Mouse (Mus musculus) adrenal gland, adult 8-10 months (tissue): ENCODE results near the gene Qser1. TPM values are rescaled to one million over a fixed set of nuclear protein-coding genes. Genes with fewer than 3 reads are reported as not detected.
"Not testable (repeated sequence)": the region's sequence is repeated elsewhere in the genome, so short reads cannot be mapped to it uniquely, and the experiment has no call there.

Experiments
- DNase-seq: peaks from one replicate; pipeline ENCODE4 v3.0.0; 2022
- total RNA-seq, 4 experiments: library from RNA; stranded (reverse); gene quantifications; 2 replicates each; pipeline ENCODE4 v1.2.4; 2022

The Qser1 gene
- 10 to 100 TPM; 19.0 to 26.5 (median 25.6) TPM for total RNA-seq

DNA sequence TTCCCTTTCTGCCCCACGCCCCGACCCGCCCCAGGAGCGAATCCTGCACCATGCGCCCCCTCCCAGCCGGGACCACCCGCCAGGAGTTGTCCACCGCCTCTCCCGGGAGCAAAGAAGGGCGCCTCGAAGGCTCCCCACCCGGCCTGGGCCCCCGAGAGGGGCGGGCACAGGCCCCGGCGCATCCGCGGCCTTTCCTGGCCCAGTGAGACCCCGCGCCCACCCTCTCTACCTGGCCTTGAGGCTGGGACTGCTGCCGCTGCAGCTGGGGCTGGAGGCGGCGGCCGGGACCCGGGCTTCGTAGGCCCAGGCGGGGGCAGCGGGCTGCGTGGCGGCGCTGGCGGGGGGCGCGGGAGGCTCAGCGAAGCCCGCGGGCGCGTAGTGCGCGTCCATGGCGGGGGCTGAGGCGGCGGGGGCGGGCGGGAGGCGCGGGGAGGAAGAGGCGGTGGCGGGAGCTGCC, at the start of gene Qser1:
TSS of gene Qser1 (minus strand) at position 390 of the 457 bp plus-strand sequence.
- DNase-seq: no peak

DNA sequence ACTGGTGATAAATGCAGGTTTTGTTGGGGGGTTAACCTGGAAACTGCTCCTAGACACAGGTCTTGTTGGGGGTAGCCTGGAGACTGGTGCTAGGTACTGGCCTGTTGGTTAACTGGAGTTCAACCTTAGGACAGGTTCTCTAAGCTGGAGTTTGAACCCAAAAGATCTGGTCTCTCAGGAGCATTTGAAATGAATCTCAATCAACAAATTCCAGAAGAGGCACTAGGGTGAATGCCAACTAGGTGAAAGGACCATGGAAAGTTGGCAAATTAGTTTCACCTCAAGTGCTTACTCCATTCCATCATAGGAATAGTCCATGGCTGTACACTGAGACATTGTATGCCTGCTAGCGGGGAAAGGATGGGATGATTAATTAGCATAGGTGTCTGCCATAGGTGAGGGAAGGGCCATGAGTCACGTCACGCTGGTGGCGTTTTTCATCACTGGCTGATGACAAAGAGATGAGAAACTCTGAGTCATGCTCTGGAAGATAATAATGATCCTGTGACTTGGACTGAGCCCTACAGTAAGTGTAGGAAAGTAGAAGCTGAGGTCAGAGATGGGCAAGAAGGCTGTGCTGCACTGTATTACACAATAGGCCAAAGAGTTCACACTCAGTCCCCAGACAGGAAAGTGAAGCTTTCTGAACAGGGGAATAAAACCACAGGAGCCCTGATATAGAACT, 47.8 kb upstream of the Qser1 start:
- no peak for DNase-seq

DNA sequence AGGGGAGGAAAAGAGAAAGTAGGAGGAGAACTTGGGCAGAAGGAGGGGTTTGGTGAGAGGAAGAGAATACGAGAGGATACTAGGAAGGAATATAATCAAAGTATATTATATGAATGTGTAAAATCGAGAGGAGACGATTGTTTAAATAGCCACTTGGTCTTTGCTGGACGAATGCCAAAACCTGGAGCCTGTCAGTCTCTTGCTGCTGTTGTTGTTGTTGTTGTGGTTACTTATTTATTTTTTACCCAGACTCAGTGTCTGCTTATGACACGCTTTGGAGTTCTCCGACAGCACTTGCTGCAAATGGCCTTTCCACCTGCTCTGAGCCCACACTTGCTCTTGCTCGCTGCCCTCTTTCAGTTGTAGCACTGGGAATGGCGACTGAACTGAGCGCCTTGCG, 43.9 kb upstream of the Qser1 start:
- DNase-seq: no peak

DNA sequence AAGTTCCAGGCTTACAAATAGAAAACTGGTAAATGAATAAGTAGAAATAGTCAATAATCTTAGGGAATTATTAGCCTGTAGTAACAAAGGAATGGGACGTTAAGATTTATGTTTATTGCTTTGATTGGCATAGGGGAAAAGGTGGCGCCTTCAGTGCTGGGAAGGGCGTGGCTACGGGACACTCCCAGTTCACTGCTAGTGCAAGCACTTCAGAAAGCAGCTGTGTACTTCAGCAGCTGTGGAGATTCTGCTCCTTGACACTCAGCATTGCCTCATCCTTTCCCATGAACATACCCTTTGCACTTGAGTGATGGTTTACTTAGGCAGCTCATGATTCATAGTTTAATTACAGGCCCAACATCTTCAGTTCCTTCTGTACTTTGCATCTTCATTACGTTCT, 42.5 kb upstream of the Qser1 start:
- no peak for DNase-seq

DNA sequence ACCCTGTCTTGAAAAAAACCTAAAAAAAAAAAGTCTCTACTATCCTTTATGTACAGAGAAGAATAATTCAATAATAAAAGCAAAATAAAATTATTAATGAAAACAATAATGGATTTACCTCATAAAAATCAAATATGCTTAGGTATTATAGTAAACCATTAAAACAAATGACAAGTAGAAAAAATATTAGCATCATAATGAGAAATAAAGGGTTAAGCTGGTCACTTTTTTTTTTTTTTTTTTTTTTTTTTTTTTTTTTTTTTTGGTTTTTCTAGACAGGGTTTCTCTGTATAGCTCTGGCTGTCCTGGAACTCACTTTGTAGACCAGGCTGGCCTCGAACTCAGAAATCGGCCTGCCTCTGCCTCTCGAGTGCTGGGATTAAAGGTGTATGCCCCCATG, 41.5 kb upstream of the Qser1 start:
- not testable (repeated sequence) for DNase-seq

DNA sequence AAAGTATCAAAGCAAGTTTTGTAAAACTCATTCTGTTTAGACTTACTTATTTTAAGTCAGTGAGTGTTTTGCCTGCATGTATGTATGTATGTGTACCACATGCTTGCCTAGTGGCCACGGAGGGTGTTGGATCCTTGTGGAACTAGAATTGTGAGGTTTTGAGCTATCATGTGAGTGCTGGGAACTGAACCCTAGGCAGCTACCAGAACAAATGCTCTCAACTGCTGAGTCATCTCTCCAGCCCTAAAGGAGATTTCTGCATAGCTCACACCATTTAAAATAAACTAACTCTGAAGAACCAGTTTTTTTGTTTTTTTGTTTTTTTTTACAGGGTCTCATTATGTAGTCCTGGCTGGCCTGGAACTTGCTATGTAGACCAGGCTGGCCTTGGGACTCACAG, 39.7 kb upstream of the Qser1 start:
- no peak for DNase-seq

DNA sequence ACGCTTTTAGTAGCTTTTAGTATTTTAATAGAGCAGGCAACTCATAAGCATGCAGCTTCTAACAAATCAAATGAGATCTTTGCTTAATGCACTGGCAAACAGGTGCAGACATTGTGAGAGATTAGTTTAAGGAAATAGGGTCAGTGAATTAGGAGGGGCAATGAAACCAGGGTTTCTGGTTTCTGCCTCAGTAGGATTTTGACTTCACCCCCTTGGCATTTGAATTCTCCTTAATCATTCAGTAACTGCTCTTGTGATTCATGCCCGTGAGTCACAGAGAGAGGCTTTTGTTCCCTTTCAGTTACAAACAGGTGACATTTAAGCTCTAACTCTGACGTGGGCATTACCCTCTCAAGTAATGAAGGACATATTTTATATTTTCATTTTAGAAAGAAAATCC, 39.2 kb upstream of the Qser1 start:
- no peak for DNase-seq

DNA sequence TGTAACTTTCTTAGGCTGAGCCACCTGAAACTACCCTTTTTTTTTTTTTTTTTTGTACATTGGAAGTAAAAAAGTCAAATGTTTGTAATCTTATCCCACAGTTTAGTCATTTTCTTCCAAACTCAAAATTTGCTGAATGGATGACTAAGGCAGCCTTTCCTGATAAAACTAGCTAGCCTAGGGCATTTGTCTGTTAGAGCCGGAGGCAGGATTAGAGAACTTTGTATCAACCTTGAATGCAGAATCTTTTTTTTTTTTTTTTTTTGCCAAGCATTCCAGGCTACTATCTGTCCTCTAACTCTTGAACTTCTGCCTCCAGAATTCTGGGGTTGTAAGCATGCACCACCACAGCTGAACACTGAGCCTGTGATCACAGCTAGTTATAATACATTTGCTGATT, 38.3 kb upstream of the Qser1 start:
- no peak for DNase-seq

DNA sequence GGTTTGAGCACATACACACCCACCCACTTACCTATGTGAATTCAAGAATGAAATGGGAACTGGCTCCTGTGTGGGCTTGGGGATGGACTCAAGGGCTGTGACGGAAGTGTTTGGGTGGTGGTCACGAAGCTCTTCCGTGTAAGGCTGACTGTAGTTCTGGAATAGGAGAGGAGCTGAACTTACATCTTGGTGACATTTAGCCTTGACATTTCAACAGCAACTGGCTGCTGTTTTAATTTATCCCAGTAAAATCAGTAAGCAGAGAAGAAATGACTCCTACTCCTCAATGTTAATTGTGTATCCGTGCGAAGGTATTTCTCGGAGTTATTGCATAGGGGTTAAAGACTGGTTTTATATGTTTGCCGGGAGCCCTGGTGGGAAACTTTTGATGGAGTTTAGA, 36.0 kb upstream of the Qser1 start:
- no peak for DNase-seq

DNA sequence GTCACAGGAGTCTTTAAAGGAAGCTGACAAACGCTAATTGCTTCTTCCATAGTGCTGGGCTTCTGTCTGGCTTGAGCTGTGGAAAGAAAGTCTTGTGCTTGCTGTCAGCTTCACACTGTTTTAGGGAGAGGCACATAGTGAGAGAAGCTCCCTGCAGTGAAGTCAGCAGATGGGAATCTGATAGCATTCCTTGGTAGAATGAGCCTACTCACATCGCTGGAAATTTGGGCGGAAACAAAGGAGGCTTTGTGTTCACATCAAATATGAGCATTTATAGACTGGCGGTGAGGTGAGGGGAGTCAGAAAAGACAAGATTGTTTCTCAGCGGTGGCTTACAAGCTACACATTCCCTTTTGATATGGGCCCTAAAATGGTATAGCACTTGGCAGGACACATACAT, 35.1 kb upstream of the Qser1 start:
- DNase-seq: no peak

DNA sequence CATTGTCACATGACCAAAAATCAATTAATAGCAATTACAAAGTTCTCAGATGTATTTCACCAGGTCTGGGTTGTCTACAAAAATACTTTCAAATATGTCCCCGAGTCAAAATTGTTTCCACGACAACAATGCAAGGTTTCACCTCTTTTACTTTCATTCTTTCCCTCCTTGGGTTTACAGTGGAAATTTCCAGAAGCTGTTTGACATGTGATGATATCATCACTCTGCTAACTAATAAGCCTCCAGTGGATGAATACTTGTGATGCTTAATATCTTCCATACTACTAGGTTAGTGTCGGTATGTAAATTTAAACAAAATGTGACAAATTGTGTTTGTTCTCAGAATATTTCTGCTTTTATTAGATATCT, 33.4 kb upstream of the Qser1 start:
- no peak for DNase-seq

DNA sequence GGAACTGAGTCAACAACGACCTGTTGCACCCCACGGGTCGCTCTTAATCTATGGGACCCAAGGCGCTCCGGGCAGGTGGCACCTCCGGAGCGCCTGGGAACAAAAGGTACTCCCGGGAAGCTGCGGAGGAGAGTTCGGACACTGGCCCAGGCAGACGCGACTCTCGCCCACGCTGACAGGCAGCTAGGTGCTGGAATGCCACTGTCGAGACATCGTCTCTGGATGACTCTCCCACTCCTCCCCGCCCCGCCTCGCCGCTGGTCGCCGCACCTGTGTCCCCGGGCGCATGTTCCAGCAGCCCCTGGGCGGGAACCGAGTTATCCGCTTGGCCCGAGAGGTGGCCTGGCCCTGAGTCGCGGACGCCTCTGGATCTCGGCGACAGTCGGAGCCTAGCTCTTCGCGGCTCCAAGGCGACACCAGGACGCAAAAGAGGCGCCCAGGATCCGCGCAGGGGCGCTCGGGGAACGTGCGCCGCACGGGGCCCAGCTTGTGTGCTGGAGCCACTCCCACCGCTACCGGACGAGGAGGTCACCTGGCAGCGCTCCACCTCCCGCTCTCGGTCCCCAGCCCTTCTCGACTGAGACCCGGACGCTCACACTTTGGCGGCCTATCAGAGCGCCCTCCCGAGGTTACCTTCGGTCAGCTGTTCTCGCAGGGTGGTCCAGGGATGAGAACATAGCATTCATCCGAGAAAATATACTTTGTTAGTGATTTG, 32.9 kb upstream of the Qser1 start, which contains the start of gene Prrg4:
TSS of gene Prrg4 (minus strand) at position 601 of the 715 bp plus-strand sequence.
- DNase-seq: peak; percentile 73

DNA sequence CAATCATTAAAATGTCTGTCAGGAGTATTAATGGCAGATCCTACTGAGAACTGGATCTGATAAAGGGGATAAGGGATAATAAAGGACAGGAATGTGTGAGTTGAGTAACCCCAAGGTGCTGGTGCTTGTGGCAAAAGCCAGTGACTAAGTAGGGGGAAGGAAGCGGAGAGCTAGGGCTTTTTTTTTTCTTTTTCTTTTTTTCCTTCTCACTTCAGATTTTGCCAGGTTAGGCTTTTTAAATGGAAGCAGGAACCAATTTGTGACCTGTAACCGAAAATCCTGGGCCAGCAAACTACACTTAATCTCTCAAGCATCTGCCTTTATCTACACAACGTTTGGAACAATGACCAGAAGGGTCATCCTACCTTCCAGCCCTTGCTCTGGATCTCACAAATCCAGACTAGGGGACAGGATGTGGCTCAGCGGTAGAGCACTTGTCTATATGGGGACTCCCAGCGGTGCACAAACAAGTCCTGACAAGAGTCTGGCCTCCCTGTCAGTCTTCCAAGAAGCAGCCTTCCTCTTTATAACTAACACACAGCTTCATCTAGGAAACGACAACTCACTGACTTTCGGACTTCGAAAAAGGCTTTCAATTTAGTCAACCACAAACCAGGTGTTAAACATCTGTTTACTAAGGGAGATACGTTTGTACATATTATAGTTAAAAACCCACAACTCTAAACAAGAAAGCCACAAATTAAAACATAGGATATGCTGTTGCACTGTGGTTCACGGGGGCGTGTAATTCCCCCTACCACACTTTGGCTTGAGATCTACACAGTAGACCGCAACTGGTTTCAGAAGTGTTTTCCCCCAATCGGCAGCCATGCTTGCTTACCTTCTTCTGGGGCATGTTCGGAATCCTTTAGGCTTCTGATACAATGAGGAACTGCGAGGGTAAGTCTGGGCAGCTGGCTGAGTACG, 31.9 kb upstream of the Qser1 start:
- no peak for DNase-seq

DNA sequence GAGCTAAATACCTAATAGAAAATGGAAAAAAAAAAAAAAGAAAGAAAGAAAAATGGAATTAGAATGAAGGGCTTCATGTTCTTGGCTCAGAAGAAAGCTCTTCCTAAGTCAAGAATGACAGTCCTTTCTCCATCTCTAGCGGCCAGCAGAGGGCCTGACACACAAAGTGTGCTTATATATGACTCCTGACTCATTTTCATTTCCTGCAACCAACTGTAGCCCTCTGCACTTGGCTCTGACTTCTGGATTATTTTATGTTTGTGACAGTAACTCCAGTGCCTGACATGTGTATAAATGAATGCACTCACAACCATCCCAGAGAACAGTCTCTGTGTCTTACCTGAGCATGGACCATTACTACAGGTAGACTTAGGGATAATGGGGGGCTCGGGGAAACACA, 31.1 kb upstream of the Qser1 start:
- no peak for DNase-seq

DNA sequence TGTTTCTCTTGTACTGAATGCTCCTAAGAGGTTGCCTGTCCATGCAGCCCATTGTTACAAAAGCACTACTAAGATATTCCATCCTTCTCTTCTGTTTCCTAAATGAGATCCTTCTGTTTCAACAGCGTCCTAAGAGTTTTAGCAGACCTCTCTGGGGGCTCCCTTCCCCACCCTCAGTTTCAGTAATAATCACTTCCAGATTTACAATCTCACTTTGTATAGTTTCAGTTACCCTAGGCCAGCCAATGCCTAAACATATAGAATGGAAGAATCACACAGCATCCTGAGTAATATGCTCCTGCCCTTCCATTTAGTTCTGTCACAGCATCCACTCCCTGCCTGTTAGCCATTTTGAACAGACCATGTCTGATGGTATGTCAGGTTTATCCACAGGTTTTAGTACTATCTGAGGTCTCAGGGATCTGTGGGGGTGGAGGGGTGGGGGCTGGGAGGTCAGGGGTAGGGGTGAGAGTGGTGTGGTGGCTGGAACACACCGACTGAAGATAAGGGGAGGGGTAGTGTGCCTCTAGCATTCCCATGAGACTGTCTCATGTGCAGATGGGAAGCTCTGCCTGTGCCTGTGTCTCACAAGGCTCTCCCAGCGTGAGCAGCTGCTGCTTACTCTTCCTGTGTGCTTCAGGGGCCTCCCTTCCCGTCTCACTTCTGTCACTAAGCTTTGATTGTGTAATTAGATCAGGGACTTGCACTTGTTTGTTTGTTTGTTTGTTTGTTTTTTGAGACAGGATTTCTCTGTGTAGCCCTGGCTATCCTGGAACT, 30.3 kb upstream of the Qser1 start:
- DNase-seq: no peak

DNA sequence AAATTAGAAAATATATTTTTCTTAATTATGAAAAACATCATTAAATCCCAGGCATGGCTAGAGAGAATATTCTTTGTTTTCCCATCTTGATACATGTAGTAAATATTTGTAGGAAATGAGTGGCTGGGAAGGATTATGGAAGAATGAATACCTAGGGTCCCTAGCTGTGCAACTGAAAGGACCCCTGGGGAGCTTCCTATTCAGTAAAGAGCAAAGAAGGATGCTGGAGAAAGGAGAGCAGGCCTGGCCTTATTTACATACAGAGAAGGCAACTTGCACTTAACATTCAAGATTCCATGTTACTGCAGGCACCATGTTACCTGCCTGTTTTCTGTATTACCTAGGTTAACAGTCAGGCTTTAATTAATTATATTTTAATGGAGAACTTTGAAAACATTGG, 26.0 kb upstream of the Qser1 start:
- no peak for DNase-seq

DNA sequence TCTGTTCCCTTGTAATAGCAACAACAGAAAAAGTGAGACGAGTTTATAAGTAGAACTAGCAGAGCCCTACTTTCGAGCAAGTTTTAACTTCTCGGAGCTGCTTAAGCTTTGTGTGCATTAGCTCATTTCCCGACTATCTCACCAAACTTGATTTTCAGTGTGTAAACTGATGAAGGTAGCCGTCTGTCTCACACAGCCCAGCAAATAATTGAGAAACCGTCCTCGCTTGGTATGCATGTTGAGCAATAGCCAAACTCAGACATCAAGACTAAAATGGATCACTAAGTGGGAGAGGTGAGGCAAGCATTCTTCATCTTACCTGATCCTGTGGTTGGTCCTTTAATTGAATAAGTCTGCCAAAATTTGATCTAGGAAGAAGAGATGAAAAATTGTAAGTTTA, 25.2 kb upstream of the Qser1 start:
- no peak for DNase-seq

DNA sequence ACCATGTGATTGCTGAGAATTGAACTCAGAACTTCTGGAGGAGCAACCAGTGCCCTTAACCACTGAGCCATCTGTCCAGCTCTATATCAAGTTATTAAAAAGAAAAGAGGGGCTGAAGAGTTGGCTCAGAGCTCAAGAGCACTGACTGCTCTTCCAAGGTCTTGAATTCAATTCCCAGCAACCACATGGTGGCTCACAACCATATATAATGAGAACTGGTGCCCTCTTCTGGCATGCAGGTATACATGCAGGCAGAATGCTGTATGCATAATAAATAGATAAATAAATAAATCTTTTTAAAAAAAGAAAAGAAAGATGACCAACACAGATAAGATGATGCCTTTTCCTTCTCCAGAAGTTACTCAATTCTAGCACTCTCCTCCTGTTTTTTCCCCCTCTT, 24.4 kb upstream of the Qser1 start:
- DNase-seq: no peak

DNA sequence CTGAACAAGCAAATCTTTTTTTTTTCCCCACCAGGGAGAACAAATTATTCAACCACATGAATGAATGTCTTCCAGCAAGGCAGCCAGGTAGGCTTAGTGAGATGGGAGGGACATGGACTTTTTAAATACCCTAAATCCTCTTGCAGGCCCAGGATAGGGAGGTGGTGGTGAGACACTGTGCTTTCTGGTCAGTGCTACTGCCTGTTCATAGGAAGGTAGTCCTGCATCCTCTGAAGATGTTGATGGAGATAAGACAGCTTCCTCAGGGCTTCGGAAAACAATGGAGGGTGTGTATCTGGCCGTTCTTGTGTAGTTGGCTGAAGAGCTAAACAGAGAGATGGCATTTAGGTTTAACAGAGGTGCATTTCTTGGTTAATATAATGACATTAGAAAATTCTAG, 15.9 kb upstream of the Qser1 start:
- no peak for DNase-seq

DNA sequence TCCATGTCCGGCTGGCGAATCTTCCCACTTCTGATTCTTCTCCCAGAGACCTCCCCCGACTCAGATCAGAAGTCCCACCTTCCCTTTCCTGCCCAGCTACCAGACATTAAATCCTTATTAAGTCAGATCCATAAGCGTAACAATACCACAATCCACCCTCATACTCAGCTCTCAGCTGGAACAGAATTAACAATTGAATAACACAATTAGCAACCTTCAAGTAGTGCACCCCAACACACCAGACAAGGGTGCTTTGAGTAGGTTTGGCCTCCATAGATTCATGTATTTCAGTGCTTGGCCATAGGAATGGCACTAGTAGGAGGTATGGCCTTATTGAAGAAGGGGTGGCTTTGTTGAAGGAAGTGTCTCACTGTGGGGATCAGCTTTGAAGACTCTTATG, 9.6 kb upstream of the Qser1 start:
- DNase-seq: no peak

DNA sequence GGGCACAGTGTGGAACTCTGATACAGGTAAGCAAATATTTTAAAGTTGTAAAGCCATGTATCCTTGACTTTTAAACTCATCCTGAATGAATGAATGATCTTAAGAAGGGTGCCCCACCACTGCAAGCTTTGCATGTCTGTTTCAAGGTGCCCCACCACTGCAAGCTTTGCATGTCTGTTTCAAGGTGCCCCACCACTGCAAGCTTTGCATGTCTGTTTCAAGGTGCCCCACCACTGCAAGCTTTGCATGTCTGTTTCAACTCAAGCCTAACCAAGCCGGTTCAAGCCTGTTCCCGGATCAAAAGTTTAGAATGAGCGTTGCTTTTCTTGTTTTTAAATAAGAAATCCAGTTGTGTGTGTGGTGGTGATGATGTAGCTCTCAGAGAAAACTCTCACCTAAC, 2.2 kb upstream of the Qser1 start:
- DNase-seq: not testable (repeated sequence)

DNA sequence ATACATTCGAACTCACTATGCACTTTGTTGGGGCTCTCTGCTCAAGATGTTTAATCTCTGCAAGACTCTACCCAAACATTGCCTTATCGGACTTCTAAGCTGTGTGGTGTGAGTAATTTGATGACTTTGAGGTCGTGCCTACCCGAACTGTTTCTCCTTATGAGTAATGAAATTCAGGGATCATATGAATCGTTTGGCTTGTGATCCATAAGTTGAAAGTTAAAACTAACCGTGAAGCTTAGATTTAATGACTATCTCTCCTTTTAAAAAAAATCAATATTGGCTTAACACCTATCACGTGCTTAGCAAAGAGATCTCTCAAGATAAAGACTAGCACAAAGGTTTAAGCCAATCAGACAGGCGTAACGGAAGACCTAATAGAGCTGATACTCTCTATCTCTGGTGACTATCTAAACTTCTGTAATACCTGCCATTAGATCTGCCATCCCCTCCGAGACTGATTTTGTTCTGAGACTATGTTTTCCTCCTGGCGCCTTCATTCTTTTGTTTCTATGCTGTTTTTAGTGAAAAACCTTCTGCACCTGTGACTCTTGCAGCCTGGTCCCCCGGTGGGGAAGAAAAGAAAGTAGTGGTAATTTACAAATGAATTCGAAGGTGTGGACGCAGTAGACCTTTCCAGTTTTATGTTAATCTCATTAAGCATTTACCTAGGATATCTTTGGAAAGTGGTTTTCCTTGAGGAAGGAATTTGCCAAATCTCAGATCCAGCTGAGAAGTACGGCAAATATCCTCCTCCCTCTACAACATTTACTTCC, 1.2 kb upstream of the Qser1 start:
- DNase-seq: no peak
